Mouse (Mus musculus) myocyte (in vitro differentiated cells): ENCODE measurements around the gene Pafah1b1. TPM values are rescaled to one million over a fixed set of nuclear protein-coding genes. Genes with fewer than 3 reads are reported as not detected.
A peak's percentile ranks its signal among the peaks of the same experiment; 100 is the strongest.

Experiments
- H3K27me3 ChIP-seq: one replicate; pipeline ENCODE4 v1.6.1; 2011; ENCODE audit not compliant: control insufficient read depth, insufficient read depth, insufficient read length
- H3K36me3 ChIP-seq: one replicate; pipeline ENCODE4 v1.6.1; 2011; ENCODE audit not compliant: control insufficient read depth, insufficient read depth
- H3K4me2 ChIP-seq: one replicate; pipeline ENCODE4 v1.6.1; 2011; ENCODE audit warnings: low read depth, control low read depth
- H3K4me3 ChIP-seq: one replicate; pipeline ENCODE4 v1.5.1; 2011; ENCODE audit warnings: mild to moderate bottlenecking, control low read depth, moderate library complexity
- H3K79me2 ChIP-seq: one replicate; pipeline ENCODE4 v1.6.1; 2011; ENCODE audit not compliant: control insufficient read depth, insufficient read depth
- H3ac ChIP-seq: one replicate; pipeline ENCODE4 v1.6.1; 2011; ENCODE audit not compliant: control insufficient read depth, insufficient read length
- CEBPB ChIP-seq: IDR thresholded peaks from 2 replicates; pipeline ENCODE4 v1.6.1; 2011; ENCODE audit warnings: mild to moderate bottlenecking, moderate library complexity; ENCODE audit not compliant: poor library complexity, insufficient read depth, severe bottlenecking
- E2F4 ChIP-seq: IDR thresholded peaks from one replicate; pipeline ENCODE4 v1.6.1; 2011; ENCODE audit warnings: mild to moderate bottlenecking, control low read depth, moderate library complexity; ENCODE audit not compliant: insufficient read depth
- MAX ChIP-seq: IDR thresholded peaks from one replicate; pipeline ENCODE4 v1.6.1; 2011; ENCODE audit warnings: low read depth, mild to moderate bottlenecking, control low read depth
- MYOD1 ChIP-seq, 3 experiments: IDR thresholded peaks; one replicate each; pipeline ENCODE4 v1.6.1; 2011; ENCODE audit warnings: control low read depth in 2 of 3, low read depth in 2 of 3, mild to moderate bottlenecking in 2 of 3, moderate library complexity in 1 of 3; ENCODE audit not compliant: insufficient read length in 2 of 3, control insufficient read depth in 1 of 3
- MYOG ChIP-seq, 3 experiments: IDR thresholded peaks; one replicate each; pipeline ENCODE4 v1.6.1; 2011; ENCODE audit warnings: control low read depth in 2 of 3, low read depth in 2 of 3, mild to moderate bottlenecking in 2 of 3; ENCODE audit not compliant: insufficient read length in 2 of 3, control insufficient read depth in 1 of 3, insufficient read depth in 1 of 3
- POLR2A ChIP-seq: IDR thresholded peaks from one replicate; pipeline ENCODE4 v1.6.1; 2011; ENCODE audit warnings: low read depth, mild to moderate bottlenecking, control low read depth, moderate library complexity; ENCODE audit not compliant: insufficient read length
- POLR2AphosphoS2 ChIP-seq: IDR thresholded peaks from one replicate; pipeline ENCODE4 v1.6.1; 2011; ENCODE audit warnings: low read depth, control low read depth; ENCODE audit not compliant: insufficient read length
- REST ChIP-seq: IDR thresholded peaks from one replicate; pipeline ENCODE4 v1.6.1; 2011; ENCODE audit warnings: mild to moderate bottlenecking, control low read depth, moderate library complexity; ENCODE audit not compliant: insufficient read depth, insufficient read length
- SRF ChIP-seq: IDR thresholded peaks from one replicate; pipeline ENCODE4 v1.6.1; 2011; ENCODE audit warnings: low read depth; ENCODE audit not compliant: control insufficient read depth, insufficient read length
- TCF12 ChIP-seq: IDR thresholded peaks from one replicate; pipeline ENCODE4 v1.6.1; 2011; ENCODE audit warnings: mild to moderate bottlenecking, control low read depth; ENCODE audit not compliant: poor library complexity, insufficient read depth, severe bottlenecking
- TCF3 ChIP-seq: IDR thresholded peaks from one replicate; pipeline ENCODE4 v1.6.1; 2011; ENCODE audit warnings: low read depth, control low read depth; ENCODE audit not compliant: insufficient read length
- USF1 ChIP-seq: IDR thresholded peaks from one replicate; pipeline ENCODE4 v1.6.1; 2011; ENCODE audit warnings: low read depth, mild to moderate bottlenecking, control low read depth, moderate library complexity
- polyA plus RNA-seq: library from polyadenylated mRNA; unstranded; fragments of >200 nt; fragmentation: generic; extraction: Trizol; gene quantifications from one replicate; pipeline ENCODE4 v1.2.1, GENCODE M21; 2012; ENCODE audit warnings: missing spikeins

Gene Pafah1b1
- polyA plus RNA-seq, 1 experiment, result 32.6 TPM

DNA sequence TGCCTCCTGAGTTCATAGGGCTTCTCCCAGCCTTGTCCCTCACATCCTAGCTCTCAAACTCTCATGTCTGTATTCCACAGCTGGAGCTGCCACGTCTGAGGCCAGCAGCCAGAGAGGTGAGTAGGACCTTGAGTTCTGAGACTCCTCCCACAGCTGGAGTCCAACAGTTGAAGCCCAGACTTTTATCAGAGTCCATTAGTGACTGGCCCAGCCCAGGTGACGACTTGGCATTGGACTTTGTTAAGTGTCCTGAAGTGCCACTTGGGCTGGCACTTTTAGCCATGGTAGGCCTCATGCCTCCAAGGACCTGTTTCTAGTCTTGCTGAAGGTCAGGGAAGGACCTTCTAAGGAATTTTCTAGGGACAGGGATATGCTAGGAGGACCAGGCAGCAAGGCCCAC, 32.2 kb upstream of the Pafah1b1 start:
- H3K79me2 ChIP-seq, result no peaks in the 10 kb centered on the region
- H3K36me3 ChIP-seq, result no peaks in the 10 kb centered on the region
- H3K4me2 ChIP-seq, result no peak overlapping the region
- no peak overlapping the region for H3ac ChIP-seq
- H3K4me3 ChIP-seq, result no peak overlapping the region
- TF ChIP-seq TCF3 (no peak), SRF (no peak), MYOD1 (IDR thresholded peaks at IDR 0.05; ENCODE audit: control insufficient read depth in 1 of 3, insufficient read length in 2 of 3, low read depth in 2 of 3) (no peak), MAX (no peak), USF1 (no peak), E2F4 (no peak), CEBPB (no peak), TCF12 (no peak), MYOG (IDR thresholded peaks at IDR 0.05; ENCODE audit: control insufficient read depth in 1 of 3, insufficient read depth in 1 of 3, insufficient read length in 2 of 3, low read depth in 2 of 3) (no peak), REST (no peak)
- H3K27me3 ChIP-seq, result no peaks in the 10 kb centered on the region

DNA sequence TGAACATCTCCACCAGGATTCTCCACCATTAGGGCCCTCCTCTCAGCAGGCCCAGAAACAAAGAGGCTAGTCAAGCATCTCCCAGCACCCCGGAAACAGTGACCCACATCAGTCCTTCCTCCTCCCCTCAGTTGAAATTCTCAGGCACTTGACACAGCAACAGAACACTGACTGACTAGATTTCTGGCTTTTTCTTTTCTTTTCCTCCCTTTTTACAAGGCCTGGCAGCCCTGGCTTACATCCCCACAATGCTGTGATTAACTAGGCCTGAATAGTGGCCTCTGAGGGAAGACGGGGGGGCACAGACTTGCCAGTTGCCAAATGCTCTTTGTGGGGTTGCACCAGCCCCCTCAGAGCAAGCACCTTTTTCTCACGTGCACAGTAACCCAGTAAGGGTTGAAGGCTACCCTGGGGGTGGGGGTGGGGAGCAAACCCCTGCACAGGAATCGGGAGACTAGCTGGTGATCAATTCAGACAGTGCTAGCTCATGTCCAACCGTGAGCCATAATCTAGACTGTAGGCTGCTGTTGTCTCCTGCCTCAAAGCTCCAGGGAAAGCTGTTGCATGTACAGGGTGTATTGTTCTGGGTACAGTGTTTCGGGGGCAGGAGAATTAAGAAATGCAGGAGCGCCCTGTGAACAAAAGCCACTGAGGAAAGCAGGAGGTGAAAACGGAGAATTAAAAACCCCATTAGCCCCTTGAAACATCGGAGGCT, 27.0 kb upstream of the Pafah1b1 start:
- Histone ChIP-seq H3K36me3 (no peaks in the 10 kb centered on the region), H3K79me2 (no peaks in the 10 kb centered on the region), H3K4me2 (no peak overlapping the region), H3ac (no peak overlapping the region), H3K27me3 (no peaks in the 10 kb centered on the region), H3K4me3 (no peak overlapping the region)
- TF ChIP-seq TCF12, result no peak
- TF ChIP-seq MYOD1 (IDR thresholded peaks at IDR 0.05; ENCODE audit: control insufficient read depth in 1 of 3, insufficient read length in 2 of 3, low read depth in 2 of 3), result no peak

DNA sequence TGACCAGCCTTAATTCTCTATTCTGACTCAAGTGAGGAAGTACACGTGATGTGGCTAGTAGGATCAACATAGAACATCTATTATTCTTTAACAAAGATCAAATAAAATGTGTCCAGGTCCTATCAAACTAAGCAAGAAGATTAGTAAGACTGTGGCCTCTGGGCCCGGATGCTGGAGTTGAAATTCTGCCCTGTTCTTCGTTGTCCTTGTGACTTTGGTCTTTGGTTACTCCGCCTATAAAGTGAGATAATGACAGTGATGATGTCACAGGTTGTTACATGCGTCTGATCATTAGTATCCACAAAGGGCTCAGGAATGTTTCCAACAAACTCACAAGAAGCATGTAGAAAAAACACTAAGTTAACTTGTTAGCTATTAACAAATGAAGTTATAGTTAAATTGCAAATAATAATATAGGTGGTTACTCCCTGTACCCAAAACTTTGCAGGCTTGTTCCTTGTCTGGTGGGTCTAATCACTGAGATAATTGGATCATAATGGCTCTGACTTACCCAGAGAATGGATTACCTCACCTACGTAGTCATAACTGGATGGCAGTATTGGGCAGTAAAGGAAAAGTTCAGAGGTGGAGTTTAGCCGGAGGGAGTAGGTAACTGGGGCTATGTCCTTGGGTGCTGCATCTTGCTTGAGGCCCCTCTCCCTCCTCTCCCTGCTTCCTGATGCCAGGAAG, 26.3 kb upstream of the Pafah1b1 start:
- TF ChIP-seq USF1, result no peak
- no peak for TF ChIP-seq SRF
- TF ChIP-seq MYOG (IDR thresholded peaks at IDR 0.05; ENCODE audit: control insufficient read depth in 1 of 3, insufficient read depth in 1 of 3, insufficient read length in 2 of 3, low read depth in 2 of 3), result no peak
- TF ChIP-seq TCF3, result no peak
- no peak for TF ChIP-seq MYOD1 (IDR thresholded peaks at IDR 0.05; ENCODE audit: control insufficient read depth in 1 of 3, insufficient read length in 2 of 3, low read depth in 2 of 3)
- no peak for TF ChIP-seq CEBPB
- TF ChIP-seq MAX, result no peak
- Histone ChIP-seq H3ac (no peak overlapping the region), H3K36me3 (no peaks in the 10 kb centered on the region), H3K27me3 (no peaks in the 10 kb centered on the region), H3K79me2 (no peaks in the 10 kb centered on the region), H3K4me2 (no peak overlapping the region), H3K4me3 (no peak overlapping the region)

DNA sequence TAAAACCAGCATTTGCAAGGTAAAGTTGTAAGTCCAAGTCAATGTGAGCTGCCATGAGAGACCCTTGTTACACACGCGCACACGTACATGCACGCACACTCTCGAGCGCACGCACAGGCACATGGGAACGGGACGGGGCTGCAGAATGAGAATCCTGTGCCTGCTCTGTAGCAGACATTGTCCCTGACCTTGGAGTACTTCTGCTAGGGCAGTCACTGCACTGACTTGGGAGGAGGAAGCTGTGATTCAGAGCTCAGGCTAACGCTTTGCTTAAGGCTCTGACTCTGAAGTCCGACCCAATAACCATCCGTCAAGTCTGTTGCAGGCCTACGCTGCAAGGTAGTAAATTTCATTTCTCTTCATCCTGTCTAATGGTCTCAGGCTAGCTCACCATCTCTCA, 24.8 kb upstream of the Pafah1b1 start:
- no peaks in the 10 kb centered on the region for H3K79me2 ChIP-seq
- H3K36me3 ChIP-seq, result no peaks in the 10 kb centered on the region
- TF ChIP-seq MAX (no peak), SRF (no peak), POLR2AphosphoS2 (no peak), POLR2A (no peak), REST (no peak), E2F4 (no peak), USF1 (no peak), MYOD1 (IDR thresholded peaks at IDR 0.05; ENCODE audit: control insufficient read depth in 1 of 3, insufficient read length in 2 of 3, low read depth in 2 of 3) (no peak)
- no peak overlapping the region for H3ac ChIP-seq
- no peaks in the 10 kb centered on the region for H3K27me3 ChIP-seq
- H3K4me2 ChIP-seq, result no peak overlapping the region
- no peak overlapping the region for H3K4me3 ChIP-seq

GRCm38 (mm10) chr11:74748022-74748421, 23.6 kb upstream of the Pafah1b1 start:
- Histone ChIP-seq H3K36me3 (no peaks in the 10 kb centered on the region), H3K27me3 (no peaks in the 10 kb centered on the region), H3K4me2 (no peak overlapping the region), H3K79me2 (no peaks in the 10 kb centered on the region), H3ac (no peak overlapping the region), H3K4me3 (no peak overlapping the region)
- peak in 2 of 3 experiments; percentile 68 to 87 for TF ChIP-seq MYOD1 (IDR thresholded peaks at IDR 0.05; ENCODE audit: control insufficient read depth in 1 of 3, insufficient read length in 2 of 3, low read depth in 2 of 3)
- peak; percentile 66 to 98 (median 96) for TF ChIP-seq MYOG (IDR thresholded peaks at IDR 0.05; ENCODE audit: control insufficient read depth in 1 of 3, insufficient read depth in 1 of 3, insufficient read length in 2 of 3, low read depth in 2 of 3)
- no peak for TF ChIP-seq USF1
- TF ChIP-seq TCF12, result peak; percentile 85
- peak; percentile 61 for TF ChIP-seq TCF3
